Mouse (Mus musculus) heart, postnatal 0 days (tissue): ENCODE data around the gene Abhd16a. TPM values are rescaled to one million over a fixed set of nuclear protein-coding genes. Genes with fewer than 3 reads are reported as not detected.

Experiments
- ATAC-seq: fragments of 200-750 bp; cut with Nextera tagmentation; 2 replicates; pipeline ENCODE4 v1.8.0; 2017; ENCODE audit warnings: low read depth, moderate number of reproducible peaks, moderate library complexity; ENCODE audit not compliant: insufficient read depth
- DNase-seq: peaks from one replicate; pipeline ENCODE4 v3.0.0-alpha.2; 2016; ENCODE audit warnings: low spot score
- H3K27ac ChIP-seq: fragments of 300-500 bp; sonication (generic); 2 replicates; pipeline ENCODE4 v1.5.1; 2014; ENCODE audit warnings: low read depth, mild to moderate bottlenecking
- H3K27me3 ChIP-seq: fragments of 300-500 bp; sonication (generic); 2 replicates; pipeline ENCODE4 v1.6.1; 2014; ENCODE audit warnings: low read length, mixed read lengths; ENCODE audit not compliant: control insufficient read depth, insufficient read depth
- H3K36me3 ChIP-seq: fragments of 300-500 bp; sonication (generic); replicated peaks from 2 replicates; pipeline ENCODE4 v1.6.1; 2014; ENCODE audit warnings: low read length, mixed read lengths; ENCODE audit not compliant: control insufficient read depth, insufficient read depth
- H3K4me1 ChIP-seq: fragments of 300-500 bp; sonication (generic); 2 replicates; pipeline ENCODE4 v1.6.1; 2014; ENCODE audit warnings: antibody characterized with exemption; ENCODE audit not compliant: control insufficient read depth, insufficient read depth
- H3K4me2 ChIP-seq: fragments of 300-500 bp; sonication (generic); 2 replicates; pipeline ENCODE4 v1.6.1; 2014; ENCODE audit warnings: low read depth, mild to moderate bottlenecking, low read length, moderate library complexity
- H3K4me3 ChIP-seq: fragments of 300-500 bp; sonication (generic); 2 replicates; pipeline ENCODE4 v1.5.1; 2014; ENCODE audit warnings: low read depth, low read length
- H3K9ac ChIP-seq: fragments of 300-500 bp; sonication (generic); replicated peaks from 2 replicates; pipeline ENCODE4 v1.6.1; 2014; ENCODE audit warnings: low read depth, low read length, mixed read lengths
- H3K9me3 ChIP-seq: fragments of 300-500 bp; sonication (generic); replicated peaks from 2 replicates; pipeline ENCODE4 v1.6.1; 2016; ENCODE audit warnings: low read length; ENCODE audit not compliant: control insufficient read depth
- CTCF ChIP-seq: IDR thresholded peaks from 2 replicates; pipeline ENCODE4 v1.5.1; 2016; ENCODE audit warnings: antibody characterized with exemption, control low read depth, low read depth
- EP300 ChIP-seq: IDR thresholded peaks from 2 replicates; pipeline ENCODE4 v1.6.1; 2016; ENCODE audit warnings: antibody characterized with exemption, low read depth
- WGBS: fragments of 180-500 bp; shearing (Covaris S2); extraction: QIAGEN DNeasy Blood & Tissue Kit; methylation state at CpG from one replicate; pipeline ENCODE4 v1.1.7; 2014; 5-methylcytosine and 5-hydroxymethylcytosine counted together
- polyA plus RNA-seq: library from polyadenylated mRNA; unstranded; fragments of >200 nt; fragmentation: Nextera tagmentation; extraction: Ambion mirVana; gene quantifications from 2 replicates; pipeline ENCODE4 v1.2.1, GENCODE M21; 2015
- total RNA-seq: library from RNA; depleted of rRNA; stranded (reverse); fragments of >200 nt; gene quantifications from 2 replicates; pipeline ENCODE4 v1.2.3, GENCODE M21; 2014; ENCODE audit warnings: low replicate concordance

Gene Abhd16a
- total and polyA plus RNA-seq, 2 experiments from 2014 or later, result 73.2 to 74.3 TPM

DNA sequence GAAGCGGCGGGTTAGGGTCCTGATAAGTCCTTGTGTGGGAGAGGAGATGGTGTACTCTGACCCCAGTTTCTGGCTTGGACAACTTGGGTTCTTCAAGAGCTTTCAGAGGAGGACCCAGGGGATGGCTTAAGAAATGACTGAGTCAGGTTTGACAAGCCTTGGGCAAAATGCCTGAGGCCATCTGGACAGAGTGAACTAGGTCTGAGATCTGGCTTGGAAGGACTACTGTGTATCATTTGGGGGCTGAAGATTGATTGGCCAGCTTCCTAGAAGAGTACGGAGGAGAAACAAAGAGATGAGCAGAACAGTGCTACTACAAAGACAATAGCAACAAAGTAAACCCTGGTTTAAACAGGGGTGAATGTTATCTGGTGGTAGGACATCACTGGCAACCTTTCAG is 25.6 kb upstream of the Abhd16a start:
- Histone ChIP-seq H3K36me3 (peaks cover 23% of the 10 kb centered on the region), H3K27me3 (peaks cover 44% of the 10 kb centered on the region), H3K27ac (no peak overlapping the region), H3K4me2 (no peak overlapping the region), H3K4me1 (peaks cover 14% of the 10 kb centered on the region), H3K9ac (no peak overlapping the region), H3K4me3 (no peak overlapping the region), H3K9me3 (no peaks in the 10 kb centered on the region)
- DNase-seq (no peak), ATAC-seq (no peak)
- no peak for TF ChIP-seq CTCF
- no peak for TF ChIP-seq EP300
- WGBS, result 86% methylated on average over 3 of the region's 3 CpGs

DNA sequence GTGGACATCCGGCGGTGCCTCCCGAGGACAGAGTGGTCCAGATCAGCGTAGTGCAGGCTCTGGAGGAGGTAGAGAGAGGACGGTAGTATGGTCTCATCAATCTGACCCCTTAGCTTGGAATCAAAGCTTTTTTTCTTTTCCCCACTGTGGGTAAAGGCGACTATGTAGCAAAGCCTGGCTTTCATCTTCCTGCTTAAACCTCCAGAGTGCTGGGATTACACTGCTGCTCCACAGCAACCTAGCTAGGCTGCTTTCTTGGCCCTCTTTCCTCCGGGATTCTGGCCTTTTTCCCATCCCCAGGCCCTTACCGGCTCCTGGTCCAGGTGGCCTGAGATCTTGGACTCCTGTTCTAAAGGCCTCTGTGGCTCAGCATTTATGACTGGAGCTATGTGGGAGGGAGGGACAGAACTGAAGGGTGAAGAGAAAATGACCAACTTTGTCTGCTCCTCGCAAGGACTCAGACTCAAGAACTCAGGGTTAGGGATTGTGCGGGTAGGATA is 24.6 kb upstream of the Abhd16a start:
- H3K36me3 ChIP-seq, result peaks cover 22% of the 10 kb centered on the region
- WGBS, result 37% methylated on average over 10 of the region's 10 CpGs
- H3K27ac ChIP-seq, result no peak overlapping the region
- TF ChIP-seq EP300 (no peak), CTCF (no peak)
- H3K4me3 ChIP-seq, result peak overlapping the region; percentile 28
- peaks cover 44% of the 10 kb centered on the region for H3K27me3 ChIP-seq
- H3K4me2 ChIP-seq, result peak overlapping the region; percentile 53
- H3K4me1 ChIP-seq, result peaks cover 14% of the 10 kb centered on the region
- no peak for ATAC-seq
- H3K9ac ChIP-seq, result no peak overlapping the region
- no peaks in the 10 kb centered on the region for H3K9me3 ChIP-seq
- DNase-seq, result no peak

DNA sequence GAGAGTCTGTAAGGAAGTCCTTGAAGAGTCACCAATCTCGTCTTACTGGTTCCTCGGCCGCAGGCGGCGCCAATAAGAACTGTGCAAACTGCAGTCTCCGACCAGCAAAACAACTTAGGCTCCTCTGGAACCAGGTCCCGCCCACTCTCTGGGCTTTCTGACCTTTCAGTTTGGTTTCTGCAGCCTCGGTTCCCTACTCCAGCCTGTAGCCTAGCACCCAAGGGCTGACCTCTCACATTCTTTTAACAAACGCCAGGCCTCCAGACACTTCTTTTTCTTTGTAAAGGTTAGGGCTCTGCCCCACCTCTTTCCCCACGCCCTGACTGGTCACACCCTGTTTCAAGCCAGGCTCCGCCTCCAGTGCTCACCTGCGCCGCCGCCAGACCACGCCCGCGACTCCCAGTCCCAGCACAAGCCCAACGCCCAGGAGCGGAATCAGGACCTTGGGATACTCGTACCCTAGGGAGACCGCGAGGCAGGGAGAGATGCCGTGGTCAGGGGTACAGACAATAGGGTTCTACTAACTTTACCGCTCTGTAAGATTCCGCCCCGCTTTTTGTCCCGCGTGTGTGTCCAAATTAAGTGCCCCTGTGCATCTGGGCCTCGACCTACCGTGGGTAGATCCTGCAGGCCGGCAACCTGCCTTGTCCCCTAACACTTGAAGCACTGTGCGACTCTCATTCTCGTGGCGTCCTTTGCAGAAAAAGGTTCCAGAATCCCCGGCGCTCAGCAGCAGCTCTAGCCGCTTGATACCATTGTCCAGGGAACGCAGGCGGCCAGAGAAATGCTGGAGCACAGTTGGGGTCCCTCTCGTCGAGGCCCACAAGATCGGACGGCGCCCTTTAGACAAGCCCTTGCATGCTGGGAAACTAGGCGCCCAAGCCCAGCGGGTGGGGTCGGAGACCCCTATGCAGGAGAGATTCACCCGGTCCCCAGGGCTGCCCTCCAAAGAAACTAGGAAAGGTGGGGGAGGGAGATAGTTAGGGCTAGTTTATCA is 23.8 kb upstream of the Abhd16a start, which contains the start of gene Ly6g6c:
Ly6g6c (plus strand) TSS at position 438 of the 997 bp plus-strand sequence.
- peaks cover 44% of the 10 kb centered on the region for H3K27me3 ChIP-seq

DNA sequence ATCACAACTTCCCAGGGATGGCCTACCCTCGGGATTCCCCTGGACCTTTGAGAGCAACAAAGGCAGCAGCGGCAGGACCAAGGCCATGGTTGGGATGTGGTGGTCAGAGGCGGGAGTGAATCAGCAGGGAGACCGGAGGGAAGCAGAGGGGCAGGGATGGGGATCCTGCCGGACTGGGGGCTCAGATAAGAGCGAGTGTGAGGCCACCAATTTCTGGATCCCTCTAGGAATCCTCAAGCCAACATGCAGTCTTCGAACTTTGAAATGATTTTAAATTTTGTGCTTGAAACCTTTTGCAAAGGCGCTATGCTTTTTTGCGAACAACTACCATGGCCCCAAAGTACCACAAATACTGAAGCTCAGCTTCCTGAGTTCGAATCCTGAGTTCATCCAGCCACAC is 23.0 kb upstream of the Abhd16a start, which contains the start of gene Mpig6b:
Mpig6b (minus strand) TSS at position 101 of the 400 bp plus-strand sequence.
- ATAC-seq, result no peak
- peaks cover 10% of the 10 kb centered on the region for H3K4me1 ChIP-seq
- no peak within 1 kb of the TSS for H3K27ac ChIP-seq
- peaks cover 16% of the 10 kb centered on the region for H3K36me3 ChIP-seq
- H3K9me3 ChIP-seq, result no peaks in the 10 kb centered on the region
- H3K27me3 ChIP-seq, result peaks cover 44% of the 10 kb centered on the region
- DNase-seq, result no peak
- H3K9ac ChIP-seq, result no peak within 1 kb of the TSS
- peak within 1 kb of the TSS; percentile 53 for H3K4me2 ChIP-seq
- WGBS, result 51% methylated on average over 10 of the region's 10 CpGs
- no peak for TF ChIP-seq CTCF
- no peak for TF ChIP-seq EP300
- H3K4me3 ChIP-seq, result peak within 1 kb of the TSS; percentile 28

More for the DNA sequence above, 23.8 kb upstream of the Abhd16a start, which contains the start of gene Ly6g6c:
- Histone ChIP-seq H3K4me3 (peak within 1 kb of the TSS; percentile 28), H3K36me3 (peaks cover 22% of the 10 kb centered on the region), H3K4me2 (peak within 1 kb of the TSS; percentile 53), H3K9me3 (no peaks in the 10 kb centered on the region), H3K27ac (no peak within 1 kb of the TSS), H3K9ac (no peak within 1 kb of the TSS), H3K4me1 (peaks cover 11% of the 10 kb centered on the region)
- peak; percentile 35 for DNase-seq
- WGBS, result 4% methylated on average over 48 of the region's 48 CpGs
- TF ChIP-seq EP300 (no peak), CTCF (no peak)
- no peak for ATAC-seq

DNA sequence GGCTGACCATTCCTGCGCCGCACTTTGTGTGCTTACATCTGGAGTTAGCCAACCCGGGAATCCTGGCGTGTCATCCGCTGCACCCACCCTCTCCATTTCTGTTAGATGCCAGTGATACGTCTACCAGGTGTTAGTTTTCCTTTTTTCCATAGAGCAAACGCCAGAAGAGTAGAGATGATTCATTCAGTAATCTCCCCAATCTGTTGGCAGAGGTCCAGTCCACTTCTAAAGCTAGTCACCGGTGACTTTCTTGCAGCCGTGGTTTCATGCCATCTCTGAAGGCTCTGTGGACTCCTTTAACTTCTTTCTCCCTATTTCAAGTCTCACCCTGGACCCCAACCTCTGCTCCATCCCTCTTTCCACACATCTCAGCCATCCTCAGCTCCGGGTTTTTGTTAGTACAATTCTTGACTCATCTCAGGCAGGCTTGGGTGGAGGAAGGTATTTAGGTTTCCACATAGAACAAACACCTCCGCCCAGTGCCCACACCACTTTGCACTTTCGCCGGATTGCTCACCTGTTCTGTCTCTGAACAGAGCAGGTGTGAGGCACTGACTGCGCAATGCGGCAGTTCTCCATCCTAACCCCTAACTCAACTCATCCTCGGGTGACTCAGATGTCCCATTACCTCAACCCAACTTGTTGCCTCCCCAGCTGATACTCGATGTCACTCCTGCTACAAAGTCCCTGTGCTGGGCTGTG is 20.7 kb upstream of the Abhd16a start:
- WGBS, result 69% methylated on average over 17 of the region's 17 CpGs
- Histone ChIP-seq H3K4me2 (no peak overlapping the region), H3K4me1 (peaks cover 10% of the 10 kb centered on the region), H3K27ac (no peak overlapping the region), H3K9ac (no peak overlapping the region), H3K27me3 (peaks cover 44% of the 10 kb centered on the region), H3K9me3 (no peaks in the 10 kb centered on the region), H3K36me3 (no peaks in the 10 kb centered on the region), H3K4me3 (no peak overlapping the region)
- DNase-seq, result no peak
- no peak for ATAC-seq
- no peak for TF ChIP-seq EP300
- no peak for TF ChIP-seq CTCF
